Mouse (Mus musculus) neural tube, embryonic 10.5 days (tissue): ENCODE results near the gene Frmd6.

ENCODE experiments used
- DNase-seq: peaks from one replicate; pipeline ENCODE4 v3.0.0-alpha.2; 2017; ENCODE audit warnings: low spot score; ENCODE audit errors: extremely low spot score

The Frmd6 gene

GRCm38 (mm10) chr12:70824729-70825650, at the start of gene Frmd6:
Gene Frmd6 (plus strand): TSS chr12:70825514.
- DNase-seq = peak; percentile 98

GRCm38 (mm10) chr12:70775609-70776008, 49.7 kb upstream of the Frmd6 start:
- DNase-seq = no peak

- no peak for DNase-seq
Observed at GRCm38 (mm10) chr12:70776683-70777082, 48.6 kb upstream of the Frmd6 start.

- no peak for DNase-seq
Observed at GRCm38 (mm10) chr12:70777466-70777865, 47.8 kb upstream of the Frmd6 start.

GRCm38 (mm10) chr12:70777866-70778265, 47.4 kb upstream of the Frmd6 start:
- no peak for DNase-seq

GRCm38 (mm10) chr12:70778271-70778670, 47.0 kb upstream of the Frmd6 start:
- no peak for DNase-seq

GRCm38 (mm10) chr12:70778724-70779123, 46.6 kb upstream of the Frmd6 start:
- no peak for DNase-seq

- no peak for DNase-seq
Observed at GRCm38 (mm10) chr12:70783049-70783448, 42.3 kb upstream of the Frmd6 start.

GRCm38 (mm10) chr12:70783475-70784239, 41.7 kb upstream of the Frmd6 start:
- DNase-seq = peak; percentile 51

- DNase-seq = no peak
Observed at GRCm38 (mm10) chr12:70784240-70784705, 41.0 kb upstream of the Frmd6 start.

- DNase-seq = no peak
Observed at GRCm38 (mm10) chr12:70789341-70789740, 36.0 kb upstream of the Frmd6 start.

- no peak for DNase-seq
Observed at GRCm38 (mm10) chr12:70793291-70793690, 32.0 kb upstream of the Frmd6 start.

- DNase-seq = peak; percentile 24
Observed at GRCm38 (mm10) chr12:70794543-70795388, 30.5 kb upstream of the Frmd6 start.

- no peak for DNase-seq
Observed at GRCm38 (mm10) chr12:70795389-70795711, 30.0 kb upstream of the Frmd6 start.

- no peak for DNase-seq
Observed at GRCm38 (mm10) chr12:70798496-70798895, 26.8 kb upstream of the Frmd6 start.

GRCm38 (mm10) chr12:70799231-70800002, 25.9 kb upstream of the Frmd6 start:
- DNase-seq = no peak

- no peak for DNase-seq
Observed at GRCm38 (mm10) chr12:70800086-70800485, 25.2 kb upstream of the Frmd6 start.

GRCm38 (mm10) chr12:70801361-70801760, 24.0 kb upstream of the Frmd6 start:
- DNase-seq = no peak

- no peak for DNase-seq
Observed at GRCm38 (mm10) chr12:70803494-70803893, 21.8 kb upstream of the Frmd6 start.

- DNase-seq = no peak
Observed at GRCm38 (mm10) chr12:70804989-70805388, 20.3 kb upstream of the Frmd6 start.

- DNase-seq = no peak
Observed at GRCm38 (mm10) chr12:70807543-70807942, 17.8 kb upstream of the Frmd6 start.
